Mouse (Mus musculus): ENCODE results near the gene Plau. TPM values are rescaled to one million over a fixed set of nuclear protein-coding genes. Genes with fewer than 3 reads are reported as not detected.

Plau gene
- 0.90 and 1.1 TPM in 2 replicates for polyA plus RNA-seq (2012; rRNA removed)

- Histone ChIP-seq H3K27me3 (ENCODE audit: control insufficient read depth, insufficient read depth, low read length) (no peaks in the 10 kb centered on the region), H3K4me1 (ENCODE audit: control insufficient read depth, insufficient read depth, low read length) (no peaks in the 10 kb centered on the region), H3K4me3 (replicated peaks; ENCODE audit: insufficient read depth, low read depth, low read length) (peak within 1 kb of the TSS; percentile 47), H3K27ac (ENCODE audit: insufficient read depth, low read length) (no peak within 1 kb of the TSS)
- TF ChIP-seq CTCF (IDR thresholded peaks at IDR 0.05; ENCODE audit: borderline replicate concordance, insufficient read depth, low read depth, low read length) (no peak), POLR2A (IDR thresholded peaks at IDR 0.05; ENCODE audit: borderline replicate concordance, insufficient read depth, low read length) (no peak)
- 2% methylated on average over 33 of the region's 33 CpGs for WGBS
- DNase-seq = peak; percentile 59 to 64
Measured at GRCm38 (mm10) chr14:20836171-20836904, at the start of gene Plau. Plau (plus strand) TSS chr14:20836660.

- H3K4me3 ChIP-seq (replicated peaks; ENCODE audit: insufficient read depth, low read depth, low read length) = no peak overlapping the region
- no peak overlapping the region for H3K27ac ChIP-seq (ENCODE audit: insufficient read depth, low read length)
- peaks cover 16% of the 10 kb centered on the region for H3K4me1 ChIP-seq (ENCODE audit: control insufficient read depth, insufficient read depth, low read length)
- no peaks in the 10 kb centered on the region for H3K27me3 ChIP-seq (ENCODE audit: control insufficient read depth, insufficient read depth, low read length)
- WGBS = 80% methylated on average over 3 of the region's 3 CpGs
- DNase-seq = no peak
- TF ChIP-seq CTCF (IDR thresholded peaks at IDR 0.05; ENCODE audit: borderline replicate concordance, insufficient read depth, low read depth, low read length) = no peak
- TF ChIP-seq POLR2A (IDR thresholded peaks at IDR 0.05; ENCODE audit: borderline replicate concordance, insufficient read depth, low read length) = no peak
Measured at GRCm38 (mm10) chr14:20788151-20788550, 48.3 kb upstream of the Plau start.

GRCm38 (mm10) chr14:20789593-20789992 lies 46.9 kb upstream of the Plau start:
- Histone ChIP-seq H3K27me3 (ENCODE audit: control insufficient read depth, insufficient read depth, low read length) (no peaks in the 10 kb centered on the region), H3K4me3 (replicated peaks; ENCODE audit: insufficient read depth, low read depth, low read length) (no peak overlapping the region), H3K27ac (ENCODE audit: insufficient read depth, low read length) (no peak overlapping the region), H3K4me1 (ENCODE audit: control insufficient read depth, insufficient read depth, low read length) (peaks cover 16% of the 10 kb centered on the region)
- WGBS = 88% methylated on average over 4 of the region's 4 CpGs
- no peak for DNase-seq
- TF ChIP-seq POLR2A (IDR thresholded peaks at IDR 0.05; ENCODE audit: borderline replicate concordance, insufficient read depth, low read length) = no peak
- TF ChIP-seq CTCF (IDR thresholded peaks at IDR 0.05; ENCODE audit: borderline replicate concordance, insufficient read depth, low read depth, low read length) = no peak

- H3K4me1 ChIP-seq (ENCODE audit: control insufficient read depth, insufficient read depth, low read length) = peaks cover 12% of the 10 kb centered on the region
- DNase-seq = no peak
Measured at GRCm38 (mm10) chr14:20790445-20790844, 46.0 kb upstream of the Plau start.

GRCm38 (mm10) chr14:20790996-20791395 lies 45.5 kb upstream of the Plau start:
- H3K27me3 ChIP-seq (ENCODE audit: control insufficient read depth, insufficient read depth, low read length) = no peaks in the 10 kb centered on the region
- WGBS = 89% methylated on average over 6 of the region's 6 CpGs
- TF ChIP-seq POLR2A (IDR thresholded peaks at IDR 0.05; ENCODE audit: borderline replicate concordance, insufficient read depth, low read length) (no peak), CTCF (IDR thresholded peaks at IDR 0.05; ENCODE audit: borderline replicate concordance, insufficient read depth, low read depth, low read length) (no peak)
- H3K4me3 ChIP-seq (replicated peaks; ENCODE audit: insufficient read depth, low read depth, low read length) = no peak overlapping the region
- peaks cover 8% of the 10 kb centered on the region for H3K4me1 ChIP-seq (ENCODE audit: control insufficient read depth, insufficient read depth, low read length)
- H3K27ac ChIP-seq (ENCODE audit: insufficient read depth, low read length) = no peak overlapping the region
- DNase-seq = no peak

More at GRCm38 (mm10) chr14:20790445-20790844, 46.0 kb upstream of the Plau start:
- Histone ChIP-seq H3K4me3 (replicated peaks; ENCODE audit: insufficient read depth, low read depth, low read length) (no peak overlapping the region), H3K27ac (ENCODE audit: insufficient read depth, low read length) (no peak overlapping the region), H3K27me3 (ENCODE audit: control insufficient read depth, insufficient read depth, low read length) (no peaks in the 10 kb centered on the region)
- WGBS = 77% methylated on average over 5 of the region's 5 CpGs
- no peak for TF ChIP-seq CTCF (IDR thresholded peaks at IDR 0.05; ENCODE audit: borderline replicate concordance, insufficient read depth, low read depth, low read length)
- TF ChIP-seq POLR2A (IDR thresholded peaks at IDR 0.05; ENCODE audit: borderline replicate concordance, insufficient read depth, low read length) = no peak

GRCm38 (mm10) chr14:20791511-20792242 lies 44.8 kb upstream of the Plau start:
- Histone ChIP-seq H3K4me1 (ENCODE audit: control insufficient read depth, insufficient read depth, low read length) (peaks cover 2% of the 10 kb centered on the region), H3K27ac (ENCODE audit: insufficient read depth, low read length) (no peak overlapping the region), H3K4me3 (replicated peaks; ENCODE audit: insufficient read depth, low read depth, low read length) (peak overlapping the region; percentile 8), H3K27me3 (ENCODE audit: control insufficient read depth, insufficient read depth, low read length) (no peaks in the 10 kb centered on the region)
- 84% methylated on average over 16 of the region's 16 CpGs for WGBS
- TF ChIP-seq CTCF (IDR thresholded peaks at IDR 0.05; ENCODE audit: borderline replicate concordance, insufficient read depth, low read depth, low read length) = no peak
- TF ChIP-seq POLR2A (IDR thresholded peaks at IDR 0.05; ENCODE audit: borderline replicate concordance, insufficient read depth, low read length) = no peak
- no peak for DNase-seq

- H3K4me3 ChIP-seq (replicated peaks; ENCODE audit: insufficient read depth, low read depth, low read length) = peak overlapping the region; percentile 86
- WGBS = 62% methylated on average over 8 of the region's 8 CpGs
- no peaks in the 10 kb centered on the region; the same call in 1 of the 2 replicates for H3K4me1 ChIP-seq (ENCODE audit: control insufficient read depth, insufficient read depth, low read length)
- DNase-seq = no peak
- H3K27me3 ChIP-seq (ENCODE audit: control insufficient read depth, insufficient read depth, low read length) = no peaks in the 10 kb centered on the region
- TF ChIP-seq CTCF (IDR thresholded peaks at IDR 0.05; ENCODE audit: borderline replicate concordance, insufficient read depth, low read depth, low read length) (no peak), POLR2A (IDR thresholded peaks at IDR 0.05; ENCODE audit: borderline replicate concordance, insufficient read depth, low read length) (no peak)
- H3K27ac ChIP-seq (ENCODE audit: insufficient read depth, low read length) = no peak overlapping the region
Measured at GRCm38 (mm10) chr14:20792243-20792921, 44.1 kb upstream of the Plau start.
